Mouse (Mus musculus) G1E (cell line): ENCODE data around the gene Pih1d1. TPM values are rescaled to one million over a fixed set of nuclear protein-coding genes. Genes with fewer than 3 reads are reported as not detected.

Experiments used
- ATAC-seq: 2 replicates; pipeline ENCODE4 v1.8.0; 2016; ENCODE audit warnings: mild to moderate bottlenecking; ENCODE audit not compliant: insufficient number of reproducible peaks, poor library complexity, low FRiP score, severe bottlenecking; ENCODE audit errors: extremely low read depth
- DNase-seq: peaks from one replicate; pipeline ENCODE4 v3.0.0; 2012; ENCODE audit warnings: low spot score
- H3K27me3 ChIP-seq: 2 replicates; pipeline ENCODE4 v1.6.1; 2012; ENCODE audit warnings: mild to moderate bottlenecking, low read length, inconsistent platforms; ENCODE audit not compliant: insufficient read depth
- H3K36me3 ChIP-seq: replicated peaks from 2 replicates; pipeline ENCODE3; 2012; ENCODE audit warnings: mild to moderate bottlenecking, inconsistent platforms
- H3K4me1 ChIP-seq: 2 replicates; pipeline ENCODE4 v1.6.1; 2012; ENCODE audit warnings: low read depth, low read length, inconsistent platforms, mixed read lengths; ENCODE audit not compliant: insufficient read depth
- H3K4me3 ChIP-seq: 2 replicates; pipeline ENCODE4 v1.5.1; 2012; ENCODE audit warnings: low read depth, mild to moderate bottlenecking, inconsistent platforms, low read length, moderate library complexity, mixed read lengths
- H3K9me3 ChIP-seq: replicated peaks from 2 replicates; pipeline ENCODE4 v1.6.1; 2012; ENCODE audit warnings: inconsistent platforms
- CTCF ChIP-seq: IDR thresholded peaks from 2 replicates; pipeline ENCODE4 v1.5.1; 2012; ENCODE audit warnings: low read depth, low read length, inconsistent platforms, mixed read lengths
- GATA1 ChIP-seq: IDR thresholded peaks from 2 replicates; pipeline ENCODE4 v1.6.1; 2012; ENCODE audit warnings: borderline replicate concordance, low read length, inconsistent platforms, mixed read lengths
- GATA2 ChIP-seq: IDR thresholded peaks from 2 replicates; pipeline ENCODE4 v1.6.1; 2012; ENCODE audit warnings: low read depth, low read length, inconsistent platforms, borderline replicate concordance
- POLR2AphosphoS5 ChIP-seq: IDR thresholded peaks from 2 replicates; pipeline ENCODE4 v1.6.1; 2012; ENCODE audit warnings: low read depth, low read length, inconsistent platforms; ENCODE audit not compliant: insufficient replicate concordance
- TAL1 ChIP-seq: conservative IDR thresholded peaks from 2 replicates; pipeline ENCODE4 v1.6.1; 2012; ENCODE audit warnings: low read depth, low read length, inconsistent platforms, mixed read lengths
- polyA plus RNA-seq: library from polyadenylated mRNA; stranded (reverse); fragments of >175 nt; gene quantifications from 2 replicates; pipeline ENCODE4 v1.2.3, GENCODE M21; 2012
- total RNA-seq, 2 experiments: library from RNA; stranded (forward) in 1 of 2; stranded (reverse) in 1 of 2; fragments of 200-1000 nt in 1 of 2; fragments of >200 nt in 1 of 2; fragmentation: Nextera tagmentation in 1 of 2; gene quantifications; 2 replicates each; pipeline ENCODE4 v1.2.3; 2014 to 2017

Gene Pih1d1
- total and polyA plus RNA-seq, 3 experiments = 46.4 to 82.8 (median 60.9) TPM

- Histone ChIP-seq H3K4me3 (no peak overlapping the region), H3K4me1 (no peaks in the 10 kb centered on the region; the same call in 1 of the 2 replicates), H3K9me3 (no peaks in the 10 kb centered on the region), H3K27me3 (peaks cover 85% of the 10 kb centered on the region), H3K36me3 (no peaks in the 10 kb centered on the region)
- DNase-seq (no peak), ATAC-seq (no peak)
- TF ChIP-seq POLR2AphosphoS5 (no peak), TAL1 (no peak), CTCF (no peak), GATA2 (no peak), GATA1 (no peak)
Observed at GRCm38 (mm10) chr7:45190186-45190585, 36.1 kb downstream of the Pih1d1 start.

- Histone ChIP-seq H3K9me3 (no peaks in the 10 kb centered on the region), H3K4me1 (no peaks in the 10 kb centered on the region), H3K36me3 (no peaks in the 10 kb centered on the region), H3K4me3 (no peak overlapping the region), H3K27me3 (peaks cover 85% of the 10 kb centered on the region)
- no peak for DNase-seq
- no peak for ATAC-seq
- TF ChIP-seq GATA1 (no peak), GATA2 (no peak), CTCF (no peak), TAL1 (no peak), POLR2AphosphoS5 (no peak)
Observed at GRCm38 (mm10) chr7:45191161-45191560, 37.1 kb downstream of the Pih1d1 start.

- no peak for ATAC-seq
- DNase-seq = no peak
- Histone ChIP-seq H3K9me3 (no peaks in the 10 kb centered on the region), H3K36me3 (no peaks in the 10 kb centered on the region), H3K27me3 (peaks cover 85% of the 10 kb centered on the region), H3K4me1 (peaks cover 3% of the 10 kb centered on the region), H3K4me3 (no peak overlapping the region)
- TF ChIP-seq POLR2AphosphoS5 (no peak), TAL1 (no peak), GATA1 (no peak), CTCF (no peak), GATA2 (no peak)
Observed at GRCm38 (mm10) chr7:45191803-45192363, 37.8 kb downstream of the Pih1d1 start.

DNA sequence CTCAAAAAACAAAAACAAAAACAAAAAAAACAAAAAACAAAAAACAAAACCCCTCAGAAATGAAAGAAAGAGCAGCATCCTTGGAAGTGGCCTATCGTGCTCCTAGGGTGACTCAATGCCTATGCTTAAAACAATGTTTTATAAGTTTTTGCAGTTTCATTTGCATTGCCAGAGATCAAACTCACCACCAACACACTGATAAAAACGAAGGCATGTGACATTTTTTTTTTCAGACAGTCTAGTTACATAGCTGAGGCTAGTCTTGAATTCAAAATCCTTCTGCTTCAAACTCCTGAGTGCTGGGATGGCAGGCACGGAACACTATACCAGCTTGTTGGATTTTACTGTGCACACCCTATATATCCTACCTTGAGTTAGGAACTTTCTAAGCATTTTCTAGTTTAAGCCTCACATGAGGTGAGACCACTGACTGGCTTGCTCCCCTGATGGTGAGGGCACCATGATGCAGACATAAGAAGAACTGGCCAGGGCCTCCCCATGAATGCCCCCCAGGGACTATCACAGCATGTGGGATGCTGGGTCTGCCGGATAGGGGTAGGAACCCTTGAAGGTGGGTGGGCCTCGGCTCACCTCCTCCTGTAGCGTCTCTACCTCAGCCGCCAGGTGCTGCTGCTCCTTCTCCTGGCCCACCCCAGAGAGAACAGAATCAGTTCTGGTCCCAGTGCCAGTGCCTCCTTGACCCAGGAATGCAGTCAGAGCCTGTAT, 38.6 kb downstream of the Pih1d1 start:
- ATAC-seq (no peak), DNase-seq (no peak)
- Histone ChIP-seq H3K27me3 (peaks cover 85% of the 10 kb centered on the region), H3K4me3 (no peak overlapping the region), H3K9me3 (no peaks in the 10 kb centered on the region), H3K4me1 (peaks cover 10% of the 10 kb centered on the region), H3K36me3 (no peaks in the 10 kb centered on the region)
- TF ChIP-seq POLR2AphosphoS5 (no peak), GATA1 (no peak), TAL1 (no peak), GATA2 (no peak), CTCF (no peak)

DNA sequence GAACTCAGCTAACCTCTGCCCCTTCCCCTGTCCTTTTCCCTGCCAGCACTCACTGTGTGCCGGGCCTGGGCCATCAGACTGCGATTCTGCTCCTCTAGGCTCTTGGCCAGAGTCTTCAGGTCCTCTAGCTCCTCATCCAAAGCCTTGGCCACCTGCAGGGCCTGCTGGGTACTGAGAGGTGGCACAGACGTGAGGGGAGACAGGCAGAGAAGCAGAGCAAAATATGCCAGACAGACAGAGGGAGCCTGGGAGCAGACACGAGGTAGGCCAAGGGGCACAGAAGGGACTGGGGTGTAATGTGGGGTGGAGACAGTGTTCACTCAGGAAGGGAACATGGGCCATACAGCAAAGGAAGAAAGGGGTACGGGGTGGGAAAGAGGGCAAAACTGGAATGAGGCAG, 39.3 kb downstream of the Pih1d1 start:
- no peak for TF ChIP-seq CTCF
- TF ChIP-seq GATA1 = no peak
- TF ChIP-seq TAL1 = no peak
- no peak for DNase-seq
- H3K4me1 ChIP-seq = peaks cover 10% of the 10 kb centered on the region
- H3K4me3 ChIP-seq = no peak overlapping the region
- no peak for ATAC-seq
- H3K36me3 ChIP-seq = no peaks in the 10 kb centered on the region
- peaks cover 82% of the 10 kb centered on the region for H3K27me3 ChIP-seq
- no peaks in the 10 kb centered on the region for H3K9me3 ChIP-seq

DNA sequence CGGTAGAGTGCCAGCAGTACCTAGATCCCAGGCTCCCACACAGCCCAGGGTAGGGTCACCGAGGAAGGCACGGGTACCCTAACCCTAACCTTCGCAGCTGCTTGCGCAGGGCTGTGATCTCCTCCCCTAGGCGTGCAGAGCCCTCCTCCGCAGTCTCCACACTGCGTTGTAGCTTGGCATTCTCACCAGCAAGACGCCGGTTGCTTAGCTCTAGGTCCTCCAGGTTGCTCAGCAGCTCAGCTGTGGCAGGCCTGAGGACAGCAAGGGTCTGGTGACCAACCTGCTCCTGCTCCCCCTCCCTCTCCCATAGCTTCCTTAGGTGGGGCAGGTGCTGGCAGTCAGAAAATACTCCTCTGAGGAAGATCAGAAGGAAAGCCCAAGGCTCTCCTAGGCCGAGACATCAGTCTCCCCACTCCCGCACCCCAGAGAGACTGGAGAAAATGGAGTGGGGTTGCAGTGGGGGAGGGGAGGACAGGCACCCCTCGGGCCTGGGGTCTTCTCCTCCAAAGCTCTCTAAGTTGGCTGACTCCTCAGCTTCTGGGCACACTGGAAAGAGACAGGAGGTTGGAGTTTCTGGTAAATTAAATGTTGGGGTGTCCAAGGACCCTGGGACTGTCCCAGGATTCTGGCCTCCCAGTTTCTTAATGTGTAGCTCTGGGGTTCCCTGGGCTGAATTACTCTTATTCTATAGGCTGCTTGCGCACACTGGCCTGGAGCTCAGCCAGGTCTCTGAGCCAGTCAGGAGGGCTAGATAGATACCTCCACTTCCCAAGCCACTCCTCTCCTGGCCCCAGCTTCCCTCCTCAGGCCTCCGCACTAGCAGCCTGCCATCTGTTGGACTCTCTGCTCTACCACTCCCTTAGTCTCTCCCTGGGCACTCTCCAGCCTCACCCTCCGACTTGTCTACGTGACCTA, 40.0 kb downstream of the Pih1d1 start:
- Histone ChIP-seq H3K27me3 (peaks cover 80% of the 10 kb centered on the region), H3K4me1 (peaks cover 10% of the 10 kb centered on the region), H3K4me3 (no peak overlapping the region), H3K9me3 (no peaks in the 10 kb centered on the region), H3K36me3 (no peaks in the 10 kb centered on the region)
- TF ChIP-seq GATA2 (no peak), CTCF (no peak), GATA1 (no peak), TAL1 (no peak)
- DNase-seq = no peak
- ATAC-seq = no peak
